8 mouse cellular contexts compared by ENCODE assay signal in the genomic region with DNA sequence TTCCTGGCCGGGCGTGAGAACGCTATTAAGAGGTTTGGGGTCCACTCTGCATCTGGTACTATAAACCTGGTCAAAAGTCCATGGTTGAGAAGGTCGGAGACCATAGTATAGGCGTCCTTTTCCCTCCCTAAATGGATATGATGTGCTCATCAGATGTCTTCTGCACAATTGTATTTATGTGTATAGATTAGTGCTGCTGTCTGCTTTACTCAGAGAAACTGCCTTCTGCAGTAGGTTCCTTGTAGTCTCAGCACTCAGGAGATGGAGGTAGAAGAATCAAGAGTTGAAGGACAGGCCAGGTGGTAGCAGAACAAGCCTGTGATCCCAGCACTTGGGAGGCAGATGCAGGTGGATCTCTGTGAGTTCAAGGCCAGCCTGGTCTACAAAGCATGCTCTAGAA. TPM values are rescaled to one million over a fixed set of nuclear protein-coding genes. Genes with fewer than 3 reads are reported as not detected.
DNase-seq lines count a peak whose midpoint lies in the region; ATAC-seq and TF ChIP-seq lines count a peak whose summit lies in the region.

No protein-coding gene starts in this region.

- 3% methylated on average over 5 of the region's 5 CpGs for WGBS in lung, embryonic 14.5 days
- 4% methylated on average over 5 of the region's 5 CpGs for WGBS in embryonic facial prominence, embryonic 14.5 days
- 5% methylated on average over 5 of the region's 5 CpGs for WGBS in midbrain, embryonic 16.5 days

- no peak for TF ChIP-seq CTCF in lung, embryonic 14.5 days (IDR thresholded peaks at IDR 0.05; ENCODE audit: low read depth)

- no peaks in the 10 kb centered on the region for H3K9me3 ChIP-seq in lung, embryonic 14.5 days (ENCODE audit: low read depth, low read length)
- no peaks in the 10 kb centered on the region for H3K9me3 ChIP-seq in embryonic facial prominence, embryonic 14.5 days (ENCODE audit: control insufficient read depth, low read length)
- no peaks in the 10 kb centered on the region for H3K9me3 ChIP-seq in midbrain, embryonic 16.5 days (replicated peaks; ENCODE audit: control insufficient read depth, low read length, poor library complexity, severe bottlenecking)

- H3K9ac ChIP-seq in lung, embryonic 14.5 days: peak overlapping the region; percentile 32; the same call in 1 of the 2 replicates
- H3K9ac ChIP-seq in embryonic facial prominence, embryonic 14.5 days (ENCODE audit: low read depth, low read length): peak overlapping the region; percentile 42; the same call in 1 of the 2 replicates
- peak overlapping the region; percentile 46; the same call in 1 of the 2 replicates for H3K9ac ChIP-seq in midbrain, embryonic 16.5 days (ENCODE audit: low read depth, low read length)

- DNase-seq in lung, embryonic 14.5 days: peak; percentile 23
- no peak for DNase-seq in lung, adult 18-20 months
- no peak for DNase-seq in embryonic facial prominence, embryonic 14.5 days (ENCODE audit: low spot score)
- peak; percentile 71 for DNase-seq in induced T-regulatory cell, adult 2 months (ENCODE audit: low read depth)
- no peak for DNase-seq in adipocyte (ENCODE audit: low spot score)
- DNase-seq in adrenal gland, postnatal 36 days: no peak
- no peak for DNase-seq in adrenal gland, postnatal 25 days

- no peaks in the 10 kb centered on the region for H3K4me1 ChIP-seq in lung, embryonic 14.5 days (ENCODE audit: insufficient read depth)
- H3K4me1 ChIP-seq in embryonic facial prominence, embryonic 14.5 days (ENCODE audit: control insufficient read depth, insufficient read depth, low read length): no peaks in the 10 kb centered on the region
- peaks cover 6% of the 10 kb centered on the region for H3K4me1 ChIP-seq in midbrain, embryonic 16.5 days (ENCODE audit: control insufficient read depth, insufficient read depth, low read length)

- ATAC-seq in lung, embryonic 14.5 days (ENCODE audit: insufficient read depth): peak; percentile 49; the same call in 1 of the 2 replicates
- ATAC-seq in embryonic facial prominence, embryonic 14.5 days (ENCODE audit: low read depth): 0 out of 2 replicates have a peak, but pooled peaks have one; percentile 44
- ATAC-seq in midbrain, embryonic 16.5 days: peak; percentile 61; the same call in 1 of the 2 replicates

- peak overlapping the region; percentile 59 for H3K4me2 ChIP-seq in lung, embryonic 14.5 days
- H3K4me2 ChIP-seq in embryonic facial prominence, embryonic 14.5 days (ENCODE audit: low read depth, low read length): peak overlapping the region; percentile 53
- H3K4me2 ChIP-seq in midbrain, embryonic 16.5 days (ENCODE audit: low read length): peak overlapping the region; percentile 70

- H3K27ac ChIP-seq in lung, embryonic 14.5 days (ENCODE audit: low read depth): no peak overlapping the region
- H3K27ac ChIP-seq in embryonic facial prominence, embryonic 14.5 days (replicated peaks; ENCODE audit: low read depth, low read length): peak overlapping the region; percentile 42
- no peak overlapping the region for H3K27ac ChIP-seq in midbrain, embryonic 16.5 days (ENCODE audit: low read length)

- H3K27me3 ChIP-seq in lung, embryonic 14.5 days (ENCODE audit: insufficient read depth, low read length): no peaks in the 10 kb centered on the region
- H3K27me3 ChIP-seq in embryonic facial prominence, embryonic 14.5 days (replicated peaks; ENCODE audit: control insufficient read depth, insufficient read depth, low read length): no peaks in the 10 kb centered on the region
- no peaks in the 10 kb centered on the region; the same call in 1 of the 2 replicates for H3K27me3 ChIP-seq in midbrain, embryonic 16.5 days (ENCODE audit: control insufficient read depth, insufficient read depth, low read depth, low read length)

- peak overlapping the region; percentile 42 for H3K4me3 ChIP-seq in lung, embryonic 14.5 days (ENCODE audit: low read depth, low read length)
- peak overlapping the region; percentile 42 for H3K4me3 ChIP-seq in embryonic facial prominence, embryonic 14.5 days (ENCODE audit: low read depth, low read length)
- H3K4me3 ChIP-seq in midbrain, embryonic 16.5 days (ENCODE audit: low read depth, low read length): peak overlapping the region; percentile 40

- no peaks in the 10 kb centered on the region for H3K36me3 ChIP-seq in lung, embryonic 14.5 days (ENCODE audit: insufficient read depth)
- no peaks in the 10 kb centered on the region for H3K36me3 ChIP-seq in embryonic facial prominence, embryonic 14.5 days (ENCODE audit: control insufficient read depth, insufficient read depth, low read length)
- no peaks in the 10 kb centered on the region for H3K36me3 ChIP-seq in midbrain, embryonic 16.5 days (ENCODE audit: control insufficient read depth, insufficient read depth, low read length)

RNA-seq across cellular contexts. Expression of a gene that starts 22.6 kb away (rescaled TPM):
- 33.1 and 35.6 TPM in 2 replicates for polyA plus RNA-seq in lung, embryonic 14.5 days (2014; fragmentation: Nextera tagmentation; extraction: Ambion mirVana)
- polyA plus RNA-seq in embryonic facial prominence, embryonic 14.5 days (2014; fragmentation: Nextera tagmentation; extraction: Ambion mirVana): 34.5 and 35.3 TPM in 2 replicates
- 2.3 and 2.6 TPM in 2 replicates for polyA plus RNA-seq in midbrain, embryonic 16.5 days (2015; fragmentation: Nextera tagmentation; extraction: Ambion mirVana)
- 100 to 1,000 TPM in 1 of 2 experiments, 10 to 100 TPM in 1; 89.5 to 100 TPM for total RNA-seq in adrenal gland, postnatal 36 days (2021)
- 78.9 and 95.9 TPM in 2 replicates for total RNA-seq in adrenal gland, postnatal 25 days (2021)

Comparison
In these comparisons a context has a peak if more than half of its experiments do, and no peak if none do; other contexts are left out.
1. DNase-seq: peak in lung, embryonic 14.5 days (single experiment) and induced T-regulatory cell, adult 2 months (single experiment); none in lung, adult 18-20 months (0 of 2), embryonic facial prominence, embryonic 14.5 days (single experiment), adipocyte (single experiment), adrenal gland, postnatal 36 days (0 of 2) and adrenal gland, postnatal 25 days (single experiment).
2. Peak in every context shown above with its lines, with median percentiles within 50 percentile points of each other: ATAC-seq, H3K4me2 ChIP-seq, H3K4me3 ChIP-seq and H3K9ac ChIP-seq.